Mouse (Mus musculus): ENCODE data around the gene Ovca2.

The Ovca2 gene

DNA sequence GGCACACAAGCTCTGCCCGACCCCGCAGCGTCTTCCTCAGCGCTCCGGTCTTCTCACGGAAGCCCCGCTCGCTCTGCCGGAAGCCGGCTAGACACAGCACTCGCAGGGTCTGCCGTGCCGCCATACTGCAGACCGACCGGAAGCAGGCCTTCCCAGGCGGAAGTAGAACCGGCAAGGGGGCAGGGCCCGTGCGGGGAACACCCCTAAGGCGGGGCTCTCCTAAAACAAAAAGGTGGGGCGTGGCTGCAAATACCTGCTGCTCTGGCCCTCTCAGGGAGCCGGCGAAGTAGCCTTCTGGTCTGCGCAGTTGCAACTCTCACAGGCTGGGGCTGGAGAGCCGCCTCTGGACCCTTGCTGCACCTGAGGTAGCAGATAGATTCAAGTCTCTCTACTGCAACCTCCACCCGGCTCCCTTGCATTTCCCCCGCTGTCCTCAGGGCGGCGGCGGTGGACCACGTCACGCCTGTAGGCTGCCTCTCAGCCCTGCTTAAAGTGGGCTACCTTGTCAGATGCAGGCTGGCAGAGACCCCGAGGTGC lies at the start of gene Ovca2:
Gene Ovca2 (minus strand): TSS at position 164 of the 537 bp plus-strand sequence.
- DNase-seq (ENCODE audit: low spot score in 2 of 2), result peak; percentile 85 to 89

DNA sequence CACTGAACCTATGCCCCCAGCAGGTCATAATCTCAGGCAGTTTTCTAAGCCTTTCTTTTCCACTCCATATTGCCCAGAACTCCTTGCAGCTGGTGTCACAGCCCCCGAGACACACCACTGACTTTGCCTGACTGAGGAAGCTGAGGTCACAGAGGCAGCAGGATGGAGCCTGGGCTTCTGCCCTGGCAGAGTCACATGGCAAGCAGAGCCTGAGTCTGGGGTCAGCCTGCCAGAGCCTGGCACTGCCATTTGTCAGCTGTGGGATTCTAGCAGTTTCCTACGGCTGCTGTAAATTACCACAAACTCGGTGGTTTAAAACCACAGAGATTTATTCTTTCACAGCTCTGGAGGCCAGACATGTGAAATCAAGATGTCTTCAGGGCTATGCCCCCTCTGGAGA lies 49.0 kb upstream of the Ovca2 start:
- DNase-seq (ENCODE audit: low spot score in 2 of 2), result no peak

DNA sequence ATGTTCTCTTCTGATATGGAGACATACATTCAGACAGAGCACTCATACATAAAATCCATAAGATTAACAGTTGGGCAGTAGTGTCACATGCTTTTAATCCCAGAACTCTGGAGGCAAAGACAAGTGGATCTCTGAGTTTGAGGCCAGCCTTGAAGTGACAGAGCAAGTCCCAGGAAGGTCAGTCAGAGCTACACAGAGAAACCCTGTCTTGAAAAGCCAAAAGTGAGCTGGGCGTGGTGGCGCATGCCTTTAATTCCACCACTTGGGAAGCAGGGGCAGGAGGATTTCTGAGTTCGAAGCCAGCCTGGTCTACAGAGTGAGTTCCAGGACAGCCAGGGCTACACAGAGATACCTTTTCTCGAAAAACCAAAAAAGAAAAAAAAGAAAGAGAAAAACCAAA lies 46.2 kb upstream of the Ovca2 start:
- no peak for DNase-seq (ENCODE audit: low spot score in 2 of 2)

DNA sequence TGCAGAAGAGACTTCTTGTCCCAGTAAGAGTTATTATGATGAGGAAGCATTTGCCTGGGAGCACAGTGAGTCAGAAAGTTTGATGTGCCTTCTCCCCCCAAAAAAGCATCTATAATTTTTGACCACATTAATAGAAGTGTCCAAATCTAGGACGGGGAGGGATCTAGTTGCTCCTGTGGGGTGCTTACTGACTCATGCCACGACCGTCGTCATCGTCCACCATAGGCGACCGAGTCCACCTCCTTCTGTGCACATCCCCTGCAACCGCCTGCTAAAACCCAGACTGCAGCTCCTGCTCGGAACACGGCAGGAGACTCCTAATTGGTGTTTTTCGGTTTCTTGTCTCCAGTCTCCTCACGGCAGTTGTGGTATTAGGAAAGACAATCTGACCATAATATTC lies 45.4 kb upstream of the Ovca2 start:
- no peak for DNase-seq (ENCODE audit: low spot score in 2 of 2)

DNA sequence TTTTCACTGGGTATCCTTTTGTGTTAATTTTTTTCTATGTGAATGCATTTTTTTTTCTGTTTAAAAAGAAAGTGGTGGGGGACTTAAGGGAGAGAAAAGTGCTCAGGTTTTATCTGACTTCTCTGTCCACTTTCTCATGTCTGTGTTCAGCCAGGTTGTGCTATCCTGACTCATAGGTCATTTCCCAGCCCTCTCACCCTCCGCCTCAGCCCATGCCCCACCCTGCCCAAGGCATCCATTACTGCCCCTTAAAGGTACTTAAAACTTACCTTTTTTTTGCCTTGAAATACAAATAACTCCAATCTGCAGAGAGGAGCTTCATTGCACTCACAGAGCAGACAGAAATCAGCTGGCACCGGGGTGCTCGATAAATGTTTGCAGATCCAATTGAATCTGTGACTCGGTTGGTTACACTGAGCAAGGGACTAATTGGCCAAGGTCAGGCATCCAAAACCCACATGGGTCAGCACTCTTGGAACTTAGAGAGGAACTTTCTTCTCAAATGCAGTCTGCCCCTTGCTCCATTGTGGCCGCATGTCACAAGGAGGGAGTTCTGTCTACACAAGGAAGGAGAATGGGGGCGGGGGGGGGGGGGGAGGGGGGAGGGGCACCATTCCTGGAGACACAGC lies 42.0 kb upstream of the Ovca2 start:
- DNase-seq (ENCODE audit: low spot score in 2 of 2), result no peak

DNA sequence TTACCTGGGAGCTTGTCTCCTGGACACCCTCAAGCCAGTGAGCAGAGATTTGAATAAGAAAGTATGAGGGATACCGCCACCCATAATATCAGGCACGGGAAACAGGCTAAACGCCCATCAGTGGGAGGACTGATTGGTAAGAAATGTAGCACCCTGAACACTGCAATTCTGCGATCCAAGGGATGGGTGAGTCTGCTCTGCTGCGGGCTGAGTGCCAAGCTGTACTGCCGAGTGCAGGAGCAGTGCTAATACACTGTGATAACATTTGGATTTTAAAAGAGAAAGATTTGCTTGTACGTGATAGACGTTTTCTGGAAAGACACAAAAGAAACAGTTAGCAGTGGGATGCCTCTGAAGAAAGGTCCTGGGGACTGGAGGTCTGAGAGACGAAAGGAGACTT lies 41.5 kb upstream of the Ovca2 start:
- no peak for DNase-seq (ENCODE audit: low spot score in 2 of 2)

DNA sequence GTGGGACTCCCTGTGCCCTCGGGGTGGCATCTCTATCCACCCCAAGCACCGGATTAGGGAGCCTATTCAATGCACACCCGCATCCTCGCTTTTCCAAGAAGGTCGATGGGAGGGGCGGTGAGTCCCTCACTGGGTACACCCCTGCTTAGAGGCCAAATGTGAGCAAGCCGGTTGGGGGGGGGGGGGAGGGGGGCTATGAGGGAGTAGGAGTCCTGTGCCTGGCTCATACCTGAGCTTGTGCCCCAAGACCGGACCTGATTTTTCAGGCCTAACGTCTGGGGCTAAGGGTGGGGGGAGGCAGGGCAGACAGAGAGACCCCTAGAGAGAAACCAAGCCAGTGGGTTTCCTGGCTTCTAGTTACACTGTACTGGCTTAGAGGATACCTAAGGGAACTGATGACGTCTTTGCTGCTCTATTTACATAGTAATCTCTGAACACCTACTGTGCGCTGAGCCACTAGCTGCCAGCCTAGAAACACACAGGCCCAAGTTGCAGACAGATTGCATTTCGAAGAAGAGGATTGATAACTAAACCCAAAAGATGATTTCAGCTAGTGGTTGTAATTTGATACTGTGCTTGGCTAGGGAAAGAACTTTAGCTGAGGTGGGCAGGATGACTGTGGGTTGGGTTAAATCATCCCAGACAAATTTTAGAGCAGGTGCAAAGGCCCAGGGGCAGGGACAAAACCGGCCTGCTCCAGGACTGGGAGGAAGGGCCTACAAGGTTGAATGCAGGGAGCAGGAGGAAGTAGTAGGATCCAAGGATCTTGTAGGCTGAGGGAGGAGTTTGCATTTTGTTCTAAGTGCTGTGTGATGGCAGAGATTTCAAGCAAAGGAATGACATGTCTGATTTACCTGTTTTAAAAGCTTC lies 35.7 kb upstream of the Ovca2 start:
- DNase-seq (ENCODE audit: low spot score in 2 of 2), result no peak

DNA sequence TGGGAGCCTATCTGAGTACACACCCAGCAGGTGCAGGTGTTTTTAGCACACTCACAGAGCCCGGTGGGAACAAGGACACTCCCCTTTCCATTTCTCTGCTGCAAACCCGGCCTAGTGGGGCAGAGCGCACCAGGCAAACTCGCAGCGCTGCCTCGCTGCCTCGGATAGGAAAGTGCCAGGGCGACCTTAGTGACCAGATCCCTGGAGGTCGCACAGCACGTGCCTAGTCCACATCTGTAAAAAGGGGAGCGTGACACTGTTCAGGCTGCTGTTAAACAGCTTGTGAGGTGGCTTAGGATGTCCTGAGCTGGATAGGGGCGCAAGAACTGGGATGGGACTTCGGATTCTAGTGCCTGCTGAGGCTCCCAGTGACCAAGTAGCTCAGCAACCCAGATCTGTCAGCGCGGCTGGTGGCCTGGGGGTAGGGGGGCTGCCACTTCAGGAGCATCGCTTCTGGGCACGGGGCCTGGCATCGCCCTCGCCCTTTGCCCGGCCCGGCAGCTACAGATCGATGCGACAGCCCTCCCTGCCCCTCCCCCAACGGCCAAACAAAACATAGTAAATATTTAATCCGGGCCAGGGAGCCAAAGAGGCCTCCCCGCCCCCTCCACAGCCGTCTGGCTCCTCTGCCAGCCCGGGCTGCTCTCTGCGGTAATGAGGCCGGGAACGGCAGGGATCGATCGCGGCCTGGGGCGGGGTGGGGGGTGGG lies 34.9 kb upstream of the Ovca2 start:
- DNase-seq (ENCODE audit: low spot score in 2 of 2), result no peak

DNA sequence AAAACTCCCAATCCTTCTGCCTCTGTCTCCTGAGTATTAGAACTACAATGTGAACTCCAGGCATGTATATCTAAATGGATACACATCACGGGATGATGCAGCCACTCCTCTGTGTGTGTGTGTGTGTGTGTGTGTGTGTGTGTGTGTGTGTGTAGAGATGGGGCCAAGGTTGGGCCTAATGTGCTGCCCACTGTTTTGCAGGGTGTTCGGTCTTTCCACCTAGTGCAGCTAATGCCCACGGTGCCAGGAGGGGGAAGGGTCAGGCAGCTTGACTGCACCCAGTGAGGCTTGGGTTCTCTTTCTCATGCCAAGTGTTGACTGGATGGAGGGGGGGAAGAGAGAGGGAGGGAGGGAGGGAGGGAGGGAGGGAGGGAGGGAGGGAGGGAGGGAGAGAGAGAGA lies 34.2 kb upstream of the Ovca2 start:
- DNase-seq (ENCODE audit: low spot score in 2 of 2), result no peak

DNA sequence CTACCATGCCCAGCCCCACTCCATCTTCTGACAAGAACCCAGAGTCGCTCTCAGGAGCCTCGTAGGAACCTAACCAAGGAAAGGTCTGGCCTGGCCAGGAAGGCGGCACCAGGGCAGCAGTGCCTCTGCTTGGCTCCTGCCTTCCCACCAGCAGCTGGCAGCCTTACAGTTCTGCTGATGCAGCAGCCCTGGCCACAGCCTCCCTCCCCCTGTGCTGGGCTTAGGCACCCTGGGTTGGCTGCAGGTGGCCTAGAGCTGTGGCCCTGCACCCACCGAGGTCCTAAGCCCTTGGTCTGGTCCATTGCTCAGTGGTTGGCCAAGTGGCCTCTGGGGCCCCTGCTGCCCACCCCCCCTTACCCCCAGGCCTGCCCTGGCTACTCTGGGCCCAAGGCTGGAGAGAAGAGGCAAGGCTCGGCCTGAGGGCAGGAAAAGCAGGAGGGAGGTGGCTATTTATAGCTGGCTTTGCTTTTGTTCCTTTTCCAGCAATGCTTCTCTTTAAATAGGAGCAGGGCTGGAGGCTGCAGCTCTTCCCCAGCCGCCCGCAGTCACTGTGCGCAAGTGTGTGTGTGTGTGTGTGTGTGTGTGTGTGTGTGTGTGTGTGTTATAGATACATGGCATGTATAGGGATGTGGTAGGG lies 33.5 kb upstream of the Ovca2 start:
- DNase-seq (ENCODE audit: low spot score in 2 of 2), result no peak

DNA sequence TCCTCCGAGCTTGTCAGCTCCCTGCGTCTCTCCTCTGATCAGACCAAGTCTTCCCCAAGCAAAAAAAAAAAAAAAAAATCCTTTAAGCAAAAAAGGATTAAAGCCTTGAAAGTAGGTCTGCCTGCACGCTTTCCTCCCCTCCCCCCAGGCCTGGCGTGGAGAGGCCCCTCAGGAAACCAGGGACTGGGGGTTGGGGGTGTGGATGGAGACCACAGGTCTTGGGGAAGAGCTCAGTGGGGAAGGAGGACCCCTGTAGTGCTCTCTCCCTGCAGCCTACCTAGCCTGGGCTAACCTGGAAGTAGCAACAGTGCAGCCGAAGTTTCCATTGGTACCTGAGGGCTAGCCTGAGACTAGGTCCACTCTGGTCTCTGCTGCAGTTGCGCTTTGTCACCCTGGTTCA lies 32.1 kb upstream of the Ovca2 start:
- no peak for DNase-seq (ENCODE audit: low spot score in 2 of 2)

DNA sequence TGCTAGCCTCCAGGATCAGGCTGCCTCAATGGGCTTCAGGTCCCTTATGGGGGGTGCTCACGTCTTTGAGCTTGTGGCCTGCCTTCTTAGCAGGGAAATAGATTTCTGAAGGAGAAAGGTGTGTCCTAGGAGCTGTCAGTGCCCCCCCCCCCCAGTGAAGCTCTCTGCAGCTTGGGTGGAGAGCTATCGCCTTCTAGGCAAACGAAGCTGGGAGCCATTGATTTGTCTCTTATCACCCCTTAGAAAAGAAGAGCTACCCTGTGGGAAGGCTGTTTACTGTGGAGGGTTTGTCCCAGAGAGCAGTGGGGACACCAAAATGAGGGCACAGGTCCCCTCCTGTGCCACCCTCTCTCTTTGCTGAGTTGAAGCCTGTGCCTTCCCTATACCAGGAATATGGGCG lies 31.5 kb upstream of the Ovca2 start:
- DNase-seq (ENCODE audit: low spot score in 2 of 2), result no peak

DNA sequence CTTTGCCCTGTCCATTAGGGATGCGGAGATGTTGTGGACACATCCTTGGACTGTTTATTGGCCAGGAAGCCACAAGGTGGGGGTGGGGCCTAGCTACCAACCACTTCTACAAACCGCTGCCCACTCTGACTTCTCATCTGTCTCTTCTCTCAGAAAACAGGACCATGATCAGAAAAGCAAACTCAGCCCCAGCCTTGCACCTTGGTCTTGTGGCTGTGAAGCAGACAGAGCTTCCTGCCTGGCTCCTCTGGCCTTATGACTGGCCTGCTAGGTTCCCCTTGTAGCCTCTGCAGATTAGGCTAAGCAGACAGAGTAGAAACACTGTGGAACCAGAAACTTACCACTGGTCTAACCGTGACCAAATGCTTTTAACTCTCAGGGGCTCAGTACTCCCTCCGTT lies 30.7 kb upstream of the Ovca2 start:
- no peak for DNase-seq (ENCODE audit: low spot score in 2 of 2)

DNA sequence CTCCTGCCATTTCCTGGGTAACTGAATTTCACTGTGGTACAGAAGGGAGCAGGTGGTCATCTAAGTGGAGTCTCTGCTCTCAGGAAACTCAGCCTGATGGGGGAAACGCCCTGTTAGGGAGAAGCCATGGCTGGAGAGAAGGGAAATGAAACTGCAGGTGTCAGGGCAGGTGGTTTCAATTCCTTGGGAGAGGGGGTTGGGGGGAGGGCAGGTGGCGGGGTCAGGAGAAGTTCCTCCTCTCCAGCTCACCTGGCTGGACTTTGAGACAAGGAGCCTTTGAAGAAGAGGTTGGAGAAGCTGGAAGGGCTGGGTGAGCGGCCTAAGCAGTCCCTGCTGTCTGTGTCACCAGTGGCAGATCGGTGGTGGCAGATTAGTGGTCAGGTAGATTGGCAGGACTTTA lies 27.7 kb upstream of the Ovca2 start:
- DNase-seq (ENCODE audit: low spot score in 2 of 2), result no peak

DNA sequence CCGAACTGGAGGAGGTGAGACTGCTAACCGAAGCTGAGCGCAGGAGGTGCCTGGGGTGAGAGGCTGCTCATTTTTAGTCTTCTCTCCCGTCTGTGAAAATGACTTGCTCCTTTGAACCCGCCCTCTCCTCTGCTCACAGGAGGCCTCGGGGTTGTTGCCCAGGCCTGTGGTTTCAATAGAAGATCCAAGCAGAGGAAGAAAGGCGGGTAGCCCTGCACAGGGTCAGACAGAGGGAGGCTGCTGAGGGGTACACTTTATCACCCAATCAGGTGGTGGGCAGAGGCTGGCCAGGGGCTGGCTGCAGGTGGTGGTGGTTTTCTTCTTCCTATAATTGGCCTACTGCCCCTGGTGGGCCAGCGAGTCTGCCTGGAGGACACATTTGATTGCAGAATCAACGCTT lies 25.8 kb upstream of the Ovca2 start:
- no peak for DNase-seq (ENCODE audit: low spot score in 2 of 2)

DNA sequence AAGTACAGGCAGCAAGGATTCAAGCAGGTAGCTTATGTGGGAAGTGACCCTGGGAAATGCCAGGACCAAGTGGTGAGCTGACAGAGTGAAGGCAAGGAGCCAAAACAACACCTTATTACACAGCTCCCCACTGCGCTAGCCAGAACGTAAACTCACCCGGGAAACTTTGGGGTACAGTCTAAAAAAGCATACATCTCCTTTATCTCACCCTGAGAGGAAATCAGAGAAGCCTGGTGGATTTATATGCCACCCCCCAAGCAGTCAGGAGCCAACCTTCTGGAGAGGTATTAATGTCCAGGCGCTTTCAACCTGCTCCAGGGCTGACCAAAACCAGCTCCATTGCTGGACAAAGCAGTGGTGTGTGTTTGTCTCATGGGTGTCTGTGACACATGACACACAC lies 25.3 kb upstream of the Ovca2 start:
- no peak for DNase-seq (ENCODE audit: low spot score in 2 of 2)

DNA sequence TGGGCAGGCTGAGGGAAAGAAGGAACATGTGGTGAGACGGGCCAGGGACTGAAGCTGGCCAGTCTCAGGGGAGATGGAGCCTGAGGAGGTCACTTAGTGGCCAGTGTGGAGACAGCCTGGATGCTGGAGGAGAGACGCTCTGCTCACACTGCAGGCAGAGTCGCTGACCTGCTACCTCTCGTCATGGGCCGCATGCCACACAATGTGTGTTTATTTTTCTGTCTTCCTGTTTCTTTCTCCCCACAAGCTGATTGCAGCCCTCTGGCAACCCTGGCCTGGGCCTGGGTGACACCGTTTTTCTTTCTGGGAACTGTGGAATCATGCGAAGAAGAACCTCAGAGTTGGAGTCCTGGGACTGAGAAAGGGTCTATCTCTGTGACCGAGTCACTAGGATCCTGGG lies 23.1 kb upstream of the Ovca2 start:
- DNase-seq (ENCODE audit: low spot score in 2 of 2), result no peak

DNA sequence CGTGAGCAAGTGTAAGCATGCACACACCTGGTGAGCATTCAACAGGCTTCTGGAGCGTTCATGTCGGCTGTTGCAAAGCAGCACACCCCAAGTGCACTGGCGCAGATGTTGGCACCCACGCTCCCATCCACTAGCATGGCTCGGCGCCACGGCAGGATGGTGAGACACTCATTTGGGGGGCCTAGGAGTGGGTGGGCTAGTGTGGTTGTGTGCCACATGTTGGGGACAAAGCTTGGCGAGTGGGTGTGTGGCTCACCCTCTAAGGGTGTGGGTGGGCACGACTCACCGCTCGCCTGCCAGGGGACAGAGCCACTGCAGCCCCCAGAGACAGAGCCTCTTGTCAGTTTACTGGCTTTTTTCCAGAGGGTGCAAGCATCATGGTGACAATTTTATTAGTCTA lies 22.3 kb upstream of the Ovca2 start:
- DNase-seq (ENCODE audit: low spot score in 2 of 2), result no peak

DNA sequence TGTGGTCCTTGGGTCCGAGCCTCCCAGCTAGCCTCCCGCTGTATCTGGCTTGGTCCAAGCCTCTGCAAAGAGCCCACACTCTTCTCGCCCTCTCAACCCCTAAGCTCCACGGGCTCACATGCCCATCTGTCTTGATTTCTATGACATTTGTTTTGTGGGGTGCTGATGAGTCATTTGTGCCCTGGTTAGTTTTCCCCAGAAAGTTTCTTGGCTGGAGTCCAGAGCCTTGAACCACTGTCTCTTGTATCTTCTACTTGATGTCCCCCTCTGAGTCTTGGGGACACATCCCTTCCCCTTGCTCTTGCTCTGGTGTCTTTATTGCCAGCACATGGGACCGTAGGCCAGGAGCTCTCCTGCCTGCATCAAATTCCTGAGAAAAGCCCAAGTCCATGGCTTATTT lies 21.3 kb upstream of the Ovca2 start:
- no peak for DNase-seq (ENCODE audit: low spot score in 2 of 2)

DNA sequence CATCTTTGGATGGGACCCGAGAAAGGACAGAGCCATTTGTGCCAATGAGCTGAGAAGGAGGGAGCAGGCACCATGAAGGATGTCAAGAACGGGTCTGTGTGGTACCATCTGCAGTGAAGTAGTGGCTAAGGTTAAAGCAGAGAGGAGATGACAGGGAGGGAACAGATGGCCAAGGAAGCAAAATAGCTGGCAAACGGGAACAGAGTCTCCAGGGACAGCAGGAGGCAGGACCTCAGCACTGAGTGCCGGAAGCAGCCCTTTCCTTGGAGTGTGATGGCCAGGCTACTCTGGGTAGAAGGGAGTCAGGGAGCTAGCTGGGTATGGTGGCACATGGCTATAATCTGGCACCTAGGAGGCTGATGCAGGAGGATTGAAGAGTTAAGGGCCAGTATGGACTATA lies 20.2 kb upstream of the Ovca2 start:
- no peak for DNase-seq (ENCODE audit: low spot score in 2 of 2)

DNA sequence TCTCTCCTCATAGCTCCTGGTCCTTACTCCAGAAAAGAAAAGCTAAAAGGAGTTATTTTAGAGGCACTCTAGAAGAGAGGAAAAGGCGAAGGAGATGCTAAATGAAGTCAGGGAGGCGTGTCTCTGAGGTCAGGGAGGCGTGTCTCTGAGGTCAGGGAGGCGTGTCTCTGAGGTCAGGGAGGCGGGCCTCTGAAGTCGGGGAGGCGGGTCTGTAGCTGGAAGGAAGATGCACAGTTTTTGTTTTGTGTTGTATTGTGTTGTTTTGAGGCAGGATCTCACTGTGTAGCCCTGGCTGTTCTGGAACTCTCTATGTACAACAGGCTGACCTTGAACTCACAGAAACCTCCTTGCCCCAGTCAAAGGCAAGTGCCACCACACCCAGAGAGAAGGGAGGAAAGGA lies 19.3 kb upstream of the Ovca2 start:
- DNase-seq (ENCODE audit: low spot score in 2 of 2), result no peak

DNA sequence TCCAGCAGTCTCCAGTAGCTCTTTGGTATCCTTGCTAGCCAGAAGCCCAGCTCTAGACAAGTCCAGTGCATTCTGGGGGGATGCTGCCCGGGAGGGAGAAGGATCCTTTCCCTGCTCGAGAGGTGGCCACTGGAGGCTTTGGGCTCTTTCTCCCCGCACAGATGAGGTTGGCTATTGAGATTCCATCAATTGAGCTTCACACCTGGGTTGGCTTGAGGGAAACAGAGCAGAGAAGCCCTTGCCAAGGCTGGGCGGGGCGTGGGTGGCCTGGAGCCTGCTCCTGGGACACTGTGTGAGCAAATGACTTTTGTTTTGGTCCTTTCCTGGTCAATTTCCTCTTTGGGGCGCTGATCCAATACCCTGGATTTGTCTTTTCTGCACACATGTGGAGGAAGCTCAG lies 17.5 kb upstream of the Ovca2 start:
- no peak for DNase-seq (ENCODE audit: low spot score in 2 of 2)
